In the genomic region with DNA sequence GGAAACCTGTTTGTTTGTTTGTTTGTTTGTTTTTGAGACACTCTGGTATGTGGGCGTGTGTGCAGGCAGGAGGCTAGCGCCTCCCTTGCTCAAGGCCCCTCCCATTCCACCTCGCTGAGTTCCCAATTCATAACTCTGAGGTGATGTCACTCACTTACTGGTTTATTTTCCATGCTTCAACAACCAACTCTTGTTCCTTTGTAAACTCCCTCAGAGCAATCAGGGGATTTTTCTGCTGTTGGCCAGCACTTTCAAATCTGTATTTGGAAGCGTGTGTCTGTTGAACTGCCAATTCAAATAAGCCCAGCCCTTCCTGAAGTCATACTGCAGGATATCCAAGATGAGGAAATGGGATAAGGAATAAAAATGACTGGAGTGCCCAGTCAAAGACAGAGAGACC, we compare ENCODE assay signal across 8 mouse cellular contexts. TPM values are rescaled to one million over a fixed set of nuclear protein-coding genes. Genes with fewer than 3 reads are reported as not detected.
A peak's percentile ranks its signal among the peaks of the same experiment; 100 is the strongest.
DNase-seq lines count a peak whose midpoint lies in the region; ATAC-seq and TF ChIP-seq lines count a peak whose summit lies in the region.

No protein-coding gene starts in this region.

- peaks cover 2% of the 10 kb centered on the region; the same call in 1 of the 2 replicates for H3K4me1 ChIP-seq in lung, adult 2 months (ENCODE audit: control insufficient read depth, insufficient read depth, low read length)
- H3K4me1 ChIP-seq in forebrain, embryonic 10.5 days = peaks cover 23% of the 10 kb centered on the region
- 0 out of 2 replicates have a peak, but pooled peaks cover 4% of the 10 kb centered on the region for H3K4me1 ChIP-seq in intestine, postnatal 0 days (replicated peaks; ENCODE audit: control insufficient read depth, insufficient read depth, low read length)
- H3K4me1 ChIP-seq in midbrain, embryonic 12.5 days = peaks cover 17% of the 10 kb centered on the region

- peaks cover 41% of the 10 kb centered on the region for H3K36me3 ChIP-seq in forebrain, embryonic 10.5 days (replicated peaks)
- H3K36me3 ChIP-seq in intestine, postnatal 0 days (ENCODE audit: control insufficient read depth, insufficient read depth) = peaks cover 6% of the 10 kb centered on the region
- 0 out of 2 replicates have a peak, but pooled peaks cover 16% of the 10 kb centered on the region for H3K36me3 ChIP-seq in midbrain, embryonic 12.5 days

- no peaks in the 10 kb centered on the region for H3K27me3 ChIP-seq in forebrain, embryonic 10.5 days (ENCODE audit: poor library complexity, severe bottlenecking)
- 0 out of 2 replicates have a peak, but pooled peaks cover under 1% of the 10 kb centered on the region for H3K27me3 ChIP-seq in intestine, postnatal 0 days (replicated peaks; ENCODE audit: control insufficient read depth, insufficient read depth, low read length)
- H3K27me3 ChIP-seq in midbrain, embryonic 12.5 days = no peaks in the 10 kb centered on the region

- peak overlapping the region; percentile 2; the same call in 1 of the 2 replicates for H3K27ac ChIP-seq in forebrain, embryonic 10.5 days
- H3K27ac ChIP-seq in intestine, postnatal 0 days (ENCODE audit: low read depth, low read length) = no peak overlapping the region
- H3K27ac ChIP-seq in midbrain, embryonic 12.5 days (replicated peaks) = no peak overlapping the region

- no peak for TF ChIP-seq POLR2A in lung, adult 2 months (IDR thresholded peaks at IDR 0.05; ENCODE audit: borderline replicate concordance, extremely low read depth, low read depth, low read length)

- H3K4me3 ChIP-seq in lung, adult 2 months (replicated peaks; ENCODE audit: extremely low read depth, low read depth, low read length) = no peak overlapping the region
- H3K4me3 ChIP-seq in forebrain, embryonic 10.5 days = peak overlapping the region; percentile 73
- H3K4me3 ChIP-seq in intestine, postnatal 0 days (ENCODE audit: low read depth, low read length) = peak overlapping the region; percentile 63
- peak overlapping the region; percentile 52 for H3K4me3 ChIP-seq in midbrain, embryonic 12.5 days

- ATAC-seq in intestine, postnatal 0 days = no peak
- no peak for ATAC-seq in midbrain, embryonic 12.5 days (ENCODE audit: low FRiP score, low read depth)

- H3K4me2 ChIP-seq in intestine, postnatal 0 days (replicated peaks; ENCODE audit: low read depth) = peak overlapping the region; percentile 91
- peak overlapping the region; percentile 69 for H3K4me2 ChIP-seq in midbrain, embryonic 12.5 days (replicated peaks)

- no peak overlapping the region for H3K9ac ChIP-seq in intestine, postnatal 0 days (ENCODE audit: low read depth, low read length)
- H3K9ac ChIP-seq in midbrain, embryonic 12.5 days (replicated peaks) = peak overlapping the region; percentile 51; the same call in 1 of the 2 replicates

- 1% methylated on average over 4 of the region's 4 CpGs for WGBS in lung, adult 2 months
- WGBS in forebrain, embryonic 10.5 days = 29% methylated on average over 4 of the region's 4 CpGs
- WGBS in intestine, postnatal 0 days = 1% methylated on average over 4 of the region's 4 CpGs
- 23% methylated on average over 4 of the region's 4 CpGs for WGBS in midbrain, embryonic 12.5 days

- DNase-seq in lung, adult 18-20 months = peak; percentile 58 to 65
- DNase-seq in lung, adult 2 months = no peak
- DNase-seq in forebrain, embryonic 10.5 days (ENCODE audit: extremely low spot score, low spot score) = no peak
- DNase-seq in gastrocnemius, adult 18-20 months (ENCODE audit: low spot score) = no peak
- DNase-seq in layer of hippocampus, adult 11-12 months (ENCODE audit: low spot score) = no peak
- no peak for DNase-seq in urinary bladder, postnatal 10 days (ENCODE audit: low spot score)

- H3K9me3 ChIP-seq in forebrain, embryonic 10.5 days = no peaks in the 10 kb centered on the region
- H3K9me3 ChIP-seq in intestine, postnatal 0 days (ENCODE audit: control insufficient read depth) = no peaks in the 10 kb centered on the region
- H3K9me3 ChIP-seq in midbrain, embryonic 12.5 days = no peaks in the 10 kb centered on the region

- no peak for TF ChIP-seq CTCF in lung, adult 2 months (IDR thresholded peaks at IDR 0.05; ENCODE audit: insufficient read depth, low read length)
- TF ChIP-seq CTCF in intestine, postnatal 0 days (IDR thresholded peaks at IDR 0.05; ENCODE audit: low read depth) = no peak

RNA-seq across cellular contexts. Expression of a gene that starts 0.9 kb away (rescaled TPM):
- polyA plus RNA-seq in lung, adult 2 months (2012; rRNA removed) = 1.8 and 2.5 TPM in 2 replicates
- 30.3 and 30.4 TPM in 2 replicates for polyA plus RNA-seq in forebrain, embryonic 10.5 days (2016; fragmentation: Nextera tagmentation; extraction: Ambion mirVana)
- polyA plus RNA-seq in intestine, postnatal 0 days (2015; fragmentation: Nextera tagmentation; extraction: Ambion mirVana) = 4.3 TPM in 2 replicates
- 20.7 and 20.8 TPM in 2 replicates for polyA plus RNA-seq in midbrain, embryonic 12.5 days (2016; fragmentation: Nextera tagmentation; extraction: Ambion mirVana)
- total RNA-seq in gastrocnemius, adult 18-20 months (2021) = under 1 TPM; 0.21 to 0.39 TPM

RNA-seq across cellular contexts. Expression of a gene that starts 4.6 kb away (rescaled TPM):
- not detected in 2 replicates for polyA plus RNA-seq in lung, adult 2 months (2012; rRNA removed)
- polyA plus RNA-seq in forebrain, embryonic 10.5 days (2016; fragmentation: Nextera tagmentation; extraction: Ambion mirVana) = not detected in 2 replicates
- polyA plus RNA-seq in intestine, postnatal 0 days (2015; fragmentation: Nextera tagmentation; extraction: Ambion mirVana) = not detected in 2 replicates
- polyA plus RNA-seq in midbrain, embryonic 12.5 days (2016; fragmentation: Nextera tagmentation; extraction: Ambion mirVana) = not detected in 2 replicates
- total RNA-seq in gastrocnemius, adult 18-20 months (2021) = not detected

RNA-seq across cellular contexts. Expression of a gene that starts 24.4 kb away (rescaled TPM):
- 90.5 and 117 TPM in 2 replicates for polyA plus RNA-seq in lung, adult 2 months (2012; rRNA removed)
- polyA plus RNA-seq in forebrain, embryonic 10.5 days (2016; fragmentation: Nextera tagmentation; extraction: Ambion mirVana) = 125 and 134 TPM in 2 replicates
- polyA plus RNA-seq in intestine, postnatal 0 days (2015; fragmentation: Nextera tagmentation; extraction: Ambion mirVana) = 109 and 118 TPM in 2 replicates
- polyA plus RNA-seq in midbrain, embryonic 12.5 days (2016; fragmentation: Nextera tagmentation; extraction: Ambion mirVana) = 124 and 128 TPM in 2 replicates
- total RNA-seq in gastrocnemius, adult 18-20 months (2021) = 10 to 100 TPM; 49.1 to 52.6 TPM

RNA-seq across cellular contexts. Expression of a gene that starts 39.8 kb away (rescaled TPM):
- polyA plus RNA-seq in lung, adult 2 months (2012; rRNA removed) = 5.7 and 7.2 TPM in 2 replicates
- 52.4 and 54.5 TPM in 2 replicates for polyA plus RNA-seq in forebrain, embryonic 10.5 days (2016; fragmentation: Nextera tagmentation; extraction: Ambion mirVana)
- 13.6 and 16.8 TPM in 2 replicates for polyA plus RNA-seq in intestine, postnatal 0 days (2015; fragmentation: Nextera tagmentation; extraction: Ambion mirVana)
- polyA plus RNA-seq in midbrain, embryonic 12.5 days (2016; fragmentation: Nextera tagmentation; extraction: Ambion mirVana) = 26.5 and 27.1 TPM in 2 replicates
- total RNA-seq in gastrocnemius, adult 18-20 months (2021) = 10 to 100 TPM; 20.3 to 20.4 TPM

RNA-seq across cellular contexts. Expression of a gene that starts 55.3 kb away (rescaled TPM):
- polyA plus RNA-seq in lung, adult 2 months (2012; rRNA removed) = 0.06 and 0.37 TPM in 2 replicates
- not detected in 2 replicates for polyA plus RNA-seq in forebrain, embryonic 10.5 days (2016; fragmentation: Nextera tagmentation; extraction: Ambion mirVana)
- polyA plus RNA-seq in intestine, postnatal 0 days (2015; fragmentation: Nextera tagmentation; extraction: Ambion mirVana) = not detected in 2 replicates
- polyA plus RNA-seq in midbrain, embryonic 12.5 days (2016; fragmentation: Nextera tagmentation; extraction: Ambion mirVana) = 0.13 and 0.43 TPM in 2 replicates
- not detected for total RNA-seq in gastrocnemius, adult 18-20 months (2021)

Comparison
In these comparisons a context has a peak if more than half of its experiments do, and no peak if none do; other contexts are left out.
1. DNase-seq: peak in lung, adult 18-20 months (2 of 2); none in lung, adult 2 months (single experiment), forebrain, embryonic 10.5 days (single experiment), gastrocnemius, adult 18-20 months (single experiment), layer of hippocampus, adult 11-12 months (single experiment) and urinary bladder, postnatal 10 days (single experiment).